Mouse (Mus musculus): Measurements from ENCODE around the gene Naa25.

GRCm38 (mm10) chr5:121397187-121398145 is at the start of gene Naa25:
- no peak for TF ChIP-seq CTCF (IDR thresholded peaks at IDR 0.05; ENCODE audit: low read depth, low read length)
- TF ChIP-seq EP300 (IDR thresholded peaks at IDR 0.05; ENCODE audit: insufficient read depth, low read depth, low read length), result no peak
